Mouse (Mus musculus) c-Kit-positive CD71-positive TER-119-positive erythroid progenitor cells, embryonic 14.5 days (primary cell): ENCODE results near the gene Mdn1.

Source experiments
- DNase-seq: peaks from one replicate; pipeline ENCODE4 v3.0.0-alpha.2; 2013; ENCODE audit warnings: low spot score

The Mdn1 gene

GRCm38 (mm10) chr4:32656918-32657662, at the start of gene Mdn1:
Mdn1 (plus strand) TSS chr4:32657119.
- peak; percentile 90 for DNase-seq

- DNase-seq, result peak; percentile 99
Observed at GRCm38 (mm10) chr4:32615034-32615881, 41.7 kb upstream of the Mdn1 start, which contains the start of gene Casp8ap2. Casp8ap2 (plus strand) TSS chr4:32615451.

GRCm38 (mm10) chr4:32621637-32622036, 35.3 kb upstream of the Mdn1 start:
- no peak for DNase-seq

GRCm38 (mm10) chr4:32651669-32652068, 5.2 kb upstream of the Mdn1 start:
- peak; percentile 18 for DNase-seq

GRCm38 (mm10) chr4:32656146-32656904, 594 bp upstream of the Mdn1 start:
- peak; percentile 13 for DNase-seq

GRCm38 (mm10) chr4:32665843-32666242, 8.9 kb downstream of the Mdn1 start:
- DNase-seq, result no peak

GRCm38 (mm10) chr4:32668291-32668690, 11.4 kb downstream of the Mdn1 start:
- no peak for DNase-seq

- DNase-seq, result no peak
Observed at GRCm38 (mm10) chr4:32669825-32670224, 12.9 kb downstream of the Mdn1 start.

GRCm38 (mm10) chr4:32674025-32674424, 17.1 kb downstream of the Mdn1 start:
- DNase-seq, result no peak

GRCm38 (mm10) chr4:32677471-32677870, 20.6 kb downstream of the Mdn1 start:
- no peak for DNase-seq

GRCm38 (mm10) chr4:32680843-32681242, 23.9 kb downstream of the Mdn1 start:
- no peak for DNase-seq

GRCm38 (mm10) chr4:32682471-32682870, 25.6 kb downstream of the Mdn1 start:
- no peak for DNase-seq

- no peak for DNase-seq
Observed at GRCm38 (mm10) chr4:32683061-32683582, 26.2 kb downstream of the Mdn1 start.

- no peak for DNase-seq
Observed at GRCm38 (mm10) chr4:32717733-32718132, 60.8 kb downstream of the Mdn1 start.

GRCm38 (mm10) chr4:32745394-32745793, 88.5 kb downstream of the Mdn1 start:
- no peak for DNase-seq

GRCm38 (mm10) chr4:32748396-32748795, 91.5 kb downstream of the Mdn1 start:
- DNase-seq, result no peak

GRCm38 (mm10) chr4:32750711-32751110, 93.8 kb downstream of the Mdn1 start:
- no peak for DNase-seq

- no peak for DNase-seq
Observed at GRCm38 (mm10) chr4:32757430-32757829, 100.5 kb downstream of the Mdn1 start.

- no peak for DNase-seq
Observed at GRCm38 (mm10) chr4:32767471-32767870, 110.6 kb downstream of the Mdn1 start.

- DNase-seq, result no peak
Observed at GRCm38 (mm10) chr4:32768046-32768445, 111.1 kb downstream of the Mdn1 start.

- no peak for DNase-seq
Observed at GRCm38 (mm10) chr4:32770284-32770810, 113.4 kb downstream of the Mdn1 start.

- no peak for DNase-seq
Observed at GRCm38 (mm10) chr4:32779996-32780395, 123.1 kb downstream of the Mdn1 start.
